Mouse (Mus musculus): Measurements from ENCODE around the gene Myh9. TPM values are rescaled to one million over a fixed set of nuclear protein-coding genes. Genes with fewer than 3 reads are reported as not detected.

Myh9 gene
- polyA plus RNA-seq, 1 experiment, result 64.1 TPM

DNA sequence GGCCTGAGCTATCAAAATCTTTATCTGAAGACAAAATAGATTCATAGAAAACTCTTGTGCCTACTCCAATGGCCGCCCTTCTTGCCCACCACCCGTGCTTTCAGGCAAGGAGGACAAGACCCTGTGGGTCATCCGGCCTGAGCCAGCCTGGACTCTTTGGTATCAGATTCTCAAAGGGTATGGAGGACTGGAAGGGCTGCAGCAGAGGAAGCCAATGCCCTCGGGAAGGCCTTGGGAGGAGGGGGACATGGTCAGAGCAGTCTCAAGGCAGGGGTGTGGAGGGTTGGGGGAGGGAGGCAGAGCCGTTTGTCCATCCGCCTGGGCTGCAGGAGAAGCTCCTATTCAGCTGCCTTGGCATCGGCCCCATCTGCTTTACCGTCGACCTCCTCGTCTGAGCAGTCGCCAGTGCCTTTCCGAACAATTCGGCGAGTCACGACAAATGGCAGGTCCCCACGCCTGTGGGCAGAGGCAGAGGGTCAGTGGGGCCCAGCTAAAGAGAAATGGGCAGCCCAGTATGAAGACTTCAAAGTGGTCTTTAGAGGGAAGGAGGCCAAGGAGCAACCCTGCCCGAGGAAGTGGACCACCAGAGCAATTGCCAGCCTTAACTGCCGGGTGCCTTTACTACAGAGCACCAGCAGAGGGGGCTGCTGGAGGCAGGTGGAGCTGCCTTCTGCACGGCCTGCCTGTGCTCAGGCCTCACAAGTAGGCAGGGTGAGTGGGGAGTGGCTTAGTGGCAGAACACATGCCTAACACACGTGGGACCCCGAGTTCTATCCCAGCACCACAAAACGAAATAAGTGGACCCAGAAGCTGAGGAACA is 80.2 kb downstream of the Myh9 start:
- Histone ChIP-seq H3K27ac (ENCODE audit: insufficient read depth, low read depth, low read length) (no peak overlapping the region), H3K36me3 (ENCODE audit: control insufficient read depth, insufficient read depth, low read length) (peaks cover 16% of the 10 kb centered on the region), H3K4me3 (ENCODE audit: insufficient read depth, low read depth, low read length) (no peak overlapping the region), H3K4me1 (ENCODE audit: control insufficient read depth, insufficient read depth, low read length) (no peaks in the 10 kb centered on the region), H3K27me3 (replicated peaks; ENCODE audit: control insufficient read depth, insufficient read depth, low read length) (no peaks in the 10 kb centered on the region)
- 66% methylated on average over 22 of the region's 22 CpGs for WGBS
- DNase-seq, result peak; percentile 41
- TF ChIP-seq POLR2A (IDR thresholded peaks at IDR 0.05; ENCODE audit: low read depth, low read length) (no peak), CTCF (conservative IDR thresholded peaks at IDR 0.05; ENCODE audit: insufficient read depth, insufficient read length, low read depth, low read length) (peak; percentile 68)

DNA sequence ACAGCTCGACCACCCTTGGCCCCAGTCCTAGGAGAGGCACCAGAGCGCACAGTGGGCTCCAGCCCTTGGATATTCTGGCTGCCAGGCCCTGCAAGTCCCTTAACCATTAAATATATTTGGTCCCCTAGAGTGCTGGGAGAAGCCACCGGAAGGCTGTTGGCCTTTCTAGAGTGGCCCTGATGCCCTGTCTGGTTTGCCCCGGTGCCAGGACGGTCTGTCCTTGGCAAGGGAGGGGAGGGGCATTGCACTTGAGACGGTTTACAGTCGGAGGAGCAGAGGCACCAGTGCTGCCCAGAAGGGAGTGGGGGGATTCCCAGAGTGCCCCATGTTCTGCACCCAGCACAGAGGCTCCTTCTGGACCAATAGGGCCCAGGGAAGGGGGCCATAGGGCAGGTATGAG is 80.9 kb downstream of the Myh9 start:
- Histone ChIP-seq H3K4me1 (ENCODE audit: control insufficient read depth, insufficient read depth, low read length) (no peaks in the 10 kb centered on the region), H3K27me3 (replicated peaks; ENCODE audit: control insufficient read depth, insufficient read depth, low read length) (no peaks in the 10 kb centered on the region), H3K4me3 (ENCODE audit: insufficient read depth, low read depth, low read length) (no peak overlapping the region), H3K36me3 (ENCODE audit: control insufficient read depth, insufficient read depth, low read length) (peaks cover 10% of the 10 kb centered on the region), H3K27ac (ENCODE audit: insufficient read depth, low read depth, low read length) (no peak overlapping the region)
- DNase-seq, result no peak
- TF ChIP-seq POLR2A (IDR thresholded peaks at IDR 0.05; ENCODE audit: low read depth, low read length) (no peak), CTCF (conservative IDR thresholded peaks at IDR 0.05; ENCODE audit: insufficient read depth, insufficient read length, low read depth, low read length) (no peak)
- WGBS, result 72% methylated on average over 7 of the region's 7 CpGs

DNA sequence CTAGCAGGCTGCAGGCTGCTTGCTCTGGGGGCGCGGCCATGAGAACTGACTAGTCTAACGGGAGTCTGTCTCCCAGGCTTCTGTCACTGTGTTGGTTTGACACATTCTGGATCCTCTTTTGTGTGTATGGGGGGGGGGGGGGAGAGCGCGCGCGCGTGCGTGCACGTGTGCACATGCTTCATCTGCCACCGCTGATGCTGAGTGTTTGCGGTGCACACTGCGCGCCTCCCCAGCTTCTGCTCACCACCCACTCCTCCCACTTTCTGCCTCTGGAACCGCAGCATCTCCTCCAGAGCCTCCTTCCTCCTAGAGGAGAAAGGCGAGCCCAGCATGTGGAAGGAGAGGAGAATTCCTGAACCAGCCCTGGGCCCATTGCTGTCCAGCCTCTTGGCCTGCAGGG is 81.9 kb downstream of the Myh9 start:
- no peak overlapping the region for H3K4me3 ChIP-seq (ENCODE audit: insufficient read depth, low read depth, low read length)
- H3K4me1 ChIP-seq (ENCODE audit: control insufficient read depth, insufficient read depth, low read length), result no peaks in the 10 kb centered on the region
- DNase-seq, result no peak
- H3K27ac ChIP-seq (ENCODE audit: insufficient read depth, low read depth, low read length), result no peak overlapping the region
- no peaks in the 10 kb centered on the region for H3K27me3 ChIP-seq (replicated peaks; ENCODE audit: control insufficient read depth, insufficient read depth, low read length)
- H3K36me3 ChIP-seq (ENCODE audit: control insufficient read depth, insufficient read depth, low read length), result peaks cover 9% of the 10 kb centered on the region; the same call in 1 of the 2 replicates
- TF ChIP-seq CTCF (conservative IDR thresholded peaks at IDR 0.05; ENCODE audit: insufficient read depth, insufficient read length, low read depth, low read length), result no peak
- TF ChIP-seq POLR2A (IDR thresholded peaks at IDR 0.05; ENCODE audit: low read depth, low read length), result no peak
- WGBS, result 89% methylated on average over 16 of the region's 16 CpGs

DNA sequence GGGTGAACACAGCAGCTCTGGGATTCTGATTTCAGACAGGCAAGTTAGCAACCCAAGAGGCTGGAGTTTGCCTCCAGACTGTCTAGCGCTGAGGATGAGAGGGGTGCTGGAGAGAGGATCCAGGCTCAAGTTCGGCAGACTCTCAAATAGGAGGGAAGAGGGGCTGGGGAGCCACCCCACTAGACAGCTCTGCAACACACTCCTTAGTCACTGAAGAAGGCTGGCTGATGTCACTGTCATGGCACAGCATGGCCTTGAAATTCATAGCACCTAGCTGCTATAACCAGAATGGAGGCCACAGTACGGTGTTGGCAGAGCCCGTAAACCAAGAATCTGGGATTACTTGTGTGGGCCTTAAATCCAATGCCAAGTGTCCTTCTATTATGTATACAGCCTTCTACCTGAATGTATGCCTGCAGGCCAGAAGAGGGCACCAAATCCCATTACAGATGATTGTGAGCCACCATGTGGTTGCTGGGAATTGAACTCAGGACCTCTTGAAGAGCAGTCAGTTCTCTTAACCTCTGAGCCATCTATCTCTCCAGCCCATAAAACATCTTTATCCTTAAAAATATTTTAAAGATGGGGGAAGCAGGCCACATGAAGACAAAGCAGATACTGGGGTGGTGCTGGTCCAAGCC is 84.3 kb downstream of the Myh9 start:
- DNase-seq, result no peak
- TF ChIP-seq POLR2A (IDR thresholded peaks at IDR 0.05; ENCODE audit: low read depth, low read length), result no peak
- no peak for TF ChIP-seq CTCF (conservative IDR thresholded peaks at IDR 0.05; ENCODE audit: insufficient read depth, insufficient read length, low read depth, low read length)
- WGBS, result 78% methylated on average over 4 of the region's 4 CpGs
- no peaks in the 10 kb centered on the region for H3K27me3 ChIP-seq (replicated peaks; ENCODE audit: control insufficient read depth, insufficient read depth, low read length)
- peaks cover 6% of the 10 kb centered on the region; the same call in 1 of the 2 replicates for H3K36me3 ChIP-seq (ENCODE audit: control insufficient read depth, insufficient read depth, low read length)
- no peak overlapping the region for H3K27ac ChIP-seq (ENCODE audit: insufficient read depth, low read depth, low read length)
- H3K4me3 ChIP-seq (ENCODE audit: insufficient read depth, low read depth, low read length), result no peak overlapping the region
- H3K4me1 ChIP-seq (ENCODE audit: control insufficient read depth, insufficient read depth, low read length), result no peaks in the 10 kb centered on the region

DNA sequence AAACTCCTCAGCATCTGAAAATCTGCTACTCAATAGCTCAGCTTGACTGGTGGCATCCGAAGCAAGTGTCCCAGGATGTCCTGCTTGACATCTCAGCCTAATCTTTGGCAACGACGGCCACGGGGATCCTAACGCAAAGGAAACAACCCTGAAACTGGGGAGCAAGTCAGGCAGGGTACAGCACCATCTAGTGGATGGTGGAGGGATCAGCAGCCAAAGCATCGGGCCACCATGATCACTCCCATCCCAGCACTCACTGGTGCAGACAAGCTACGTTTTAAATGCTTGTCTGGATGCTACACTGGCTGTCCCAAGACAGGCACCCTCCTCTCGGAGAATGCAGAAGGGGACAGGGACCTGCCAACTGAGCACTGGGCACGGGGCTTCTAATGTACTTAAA is 85.1 kb downstream of the Myh9 start, which contains the start of gene Apol8:
TSS of gene Apol8 (minus strand) at position 156 of the 400 bp plus-strand sequence.
- Histone ChIP-seq H3K27me3 (replicated peaks; ENCODE audit: control insufficient read depth, insufficient read depth, low read length) (no peaks in the 10 kb centered on the region), H3K27ac (ENCODE audit: insufficient read depth, low read depth, low read length) (no peak within 1 kb of the TSS), H3K4me1 (ENCODE audit: control insufficient read depth, insufficient read depth, low read length) (no peaks in the 10 kb centered on the region), H3K36me3 (ENCODE audit: control insufficient read depth, insufficient read depth, low read length) (peaks cover 6% of the 10 kb centered on the region; the same call in 1 of the 2 replicates), H3K4me3 (ENCODE audit: insufficient read depth, low read depth, low read length) (no peak within 1 kb of the TSS)
- TF ChIP-seq CTCF (conservative IDR thresholded peaks at IDR 0.05; ENCODE audit: insufficient read depth, insufficient read length, low read depth, low read length) (peak; percentile 97), POLR2A (IDR thresholded peaks at IDR 0.05; ENCODE audit: low read depth, low read length) (no peak)
- peak; percentile 47 for DNase-seq
- WGBS, result 5% methylated on average over 9 of the region's 9 CpGs

DNA sequence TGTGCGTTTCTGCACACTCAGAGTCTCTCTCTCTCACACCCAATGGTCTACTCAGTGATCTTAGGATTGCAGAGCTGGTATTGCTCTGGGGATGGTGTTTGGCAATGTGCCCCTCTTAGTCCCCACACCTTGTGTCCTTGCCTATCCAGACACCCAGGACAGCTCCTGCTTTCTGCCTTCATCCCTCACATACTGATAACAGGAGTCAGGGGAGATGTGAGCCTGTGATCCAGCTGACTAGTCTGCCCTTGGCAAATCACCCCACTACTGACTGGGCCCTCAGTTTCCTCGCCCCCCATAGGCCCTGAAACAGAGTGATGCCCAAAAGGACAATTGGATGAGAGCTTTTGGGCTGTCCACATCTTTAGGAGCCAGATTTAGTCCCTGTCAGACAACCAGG is 85.9 kb downstream of the Myh9 start:
- TF ChIP-seq POLR2A (IDR thresholded peaks at IDR 0.05; ENCODE audit: low read depth, low read length) (no peak), CTCF (conservative IDR thresholded peaks at IDR 0.05; ENCODE audit: insufficient read depth, insufficient read length, low read depth, low read length) (no peak)
- no peak overlapping the region for H3K4me3 ChIP-seq (ENCODE audit: insufficient read depth, low read depth, low read length)
- H3K27me3 ChIP-seq (replicated peaks; ENCODE audit: control insufficient read depth, insufficient read depth, low read length), result no peaks in the 10 kb centered on the region
- no peak overlapping the region for H3K27ac ChIP-seq (ENCODE audit: insufficient read depth, low read depth, low read length)
- whole genome bisulfite sequencing, result 69% methylated on average over 2 of the region's 2 CpGs
- DNase-seq, result no peak
- no peaks in the 10 kb centered on the region for H3K36me3 ChIP-seq (ENCODE audit: control insufficient read depth, insufficient read depth, low read length)
- no peaks in the 10 kb centered on the region for H3K4me1 ChIP-seq (ENCODE audit: control insufficient read depth, insufficient read depth, low read length)

DNA sequence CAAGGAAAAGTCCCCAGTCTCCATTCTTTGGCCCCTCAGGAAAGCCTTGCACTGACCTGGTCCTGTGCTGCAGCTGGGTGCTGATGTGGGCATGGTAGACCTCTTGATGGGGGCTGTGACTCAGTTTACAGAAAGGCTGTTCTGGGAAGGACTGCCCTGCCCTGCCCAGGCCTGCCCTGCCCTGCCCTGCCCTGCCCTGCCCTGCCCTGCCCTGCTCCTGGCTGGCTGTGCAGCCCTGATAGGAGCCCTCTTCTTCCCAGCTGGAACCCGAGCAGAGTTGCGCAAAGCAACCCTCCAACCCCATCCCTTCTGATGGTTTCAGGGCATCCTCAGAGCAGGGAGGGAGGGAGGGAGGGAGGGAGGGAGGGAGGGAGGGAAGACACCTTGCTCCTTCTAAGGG is 86.8 kb downstream of the Myh9 start:
- Histone ChIP-seq H3K27me3 (replicated peaks; ENCODE audit: control insufficient read depth, insufficient read depth, low read length) (no peaks in the 10 kb centered on the region), H3K4me1 (ENCODE audit: control insufficient read depth, insufficient read depth, low read length) (no peaks in the 10 kb centered on the region), H3K4me3 (ENCODE audit: insufficient read depth, low read depth, low read length) (no peak overlapping the region), H3K36me3 (ENCODE audit: control insufficient read depth, insufficient read depth, low read length) (no peaks in the 10 kb centered on the region), H3K27ac (ENCODE audit: insufficient read depth, low read depth, low read length) (no peak overlapping the region)
- no peak for TF ChIP-seq POLR2A (IDR thresholded peaks at IDR 0.05; ENCODE audit: low read depth, low read length)
- no peak for TF ChIP-seq CTCF (conservative IDR thresholded peaks at IDR 0.05; ENCODE audit: insufficient read depth, insufficient read length, low read depth, low read length)
- 83% methylated on average over 2 of the region's 2 CpGs for WGBS
- no peak for DNase-seq
